Mouse (Mus musculus): ENCODE results near the gene Peak1. TPM values are rescaled to one million over a fixed set of nuclear protein-coding genes. Genes with fewer than 3 reads are reported as not detected.

Peak1 gene
- polyA plus RNA-seq, 1 experiment, result 13.0 TPM

- Histone ChIP-seq H3K4me1 (ENCODE audit: control insufficient read depth, insufficient read depth, insufficient read length, low read length) (peaks cover 7% of the 10 kb centered on the region), H3K27ac (ENCODE audit: insufficient read depth, low read depth, low read length) (peak overlapping the region; percentile 98), H3K4me3 (ENCODE audit: low read depth, low read length) (no peak overlapping the region), H3K36me3 (ENCODE audit: control insufficient read depth, insufficient read depth, low read length) (no peaks in the 10 kb centered on the region), H3K27me3 (ENCODE audit: control insufficient read depth, insufficient read depth, low read length) (no peaks in the 10 kb centered on the region)
- WGBS, result 10% methylated on average over 2 of the region's 2 CpGs
- no peak for TF ChIP-seq POLR2A (IDR thresholded peaks at IDR 0.05; ENCODE audit: low read depth, low read length)
Measured at GRCm38 (mm10) chr9:56159456-56159855, 258.4 kb downstream of the Peak1 start.

GRCm38 (mm10) chr9:56158077-56158476 lies 259.8 kb downstream of the Peak1 start:
- H3K4me3 ChIP-seq (ENCODE audit: low read depth, low read length), result no peak overlapping the region
- H3K36me3 ChIP-seq (ENCODE audit: control insufficient read depth, insufficient read depth, low read length), result no peaks in the 10 kb centered on the region
- peaks cover 7% of the 10 kb centered on the region for H3K4me1 ChIP-seq (ENCODE audit: control insufficient read depth, insufficient read depth, insufficient read length, low read length)
- peak overlapping the region; percentile 96 for H3K27ac ChIP-seq (ENCODE audit: insufficient read depth, low read depth, low read length)
- no peaks in the 10 kb centered on the region for H3K27me3 ChIP-seq (ENCODE audit: control insufficient read depth, insufficient read depth, low read length)
- WGBS, result 20% methylated on average over 2 of the region's 2 CpGs
- TF ChIP-seq CTCF (IDR thresholded peaks at IDR 0.05; ENCODE audit: extremely low read depth, insufficient read length, insufficient replicate concordance, low read depth, low read length), result no peak
- no peak for TF ChIP-seq POLR2A (IDR thresholded peaks at IDR 0.05; ENCODE audit: low read depth, low read length)

GRCm38 (mm10) chr9:56154572-56154971 lies 263.3 kb downstream of the Peak1 start:
- 96% methylated on average over 5 of the region's 5 CpGs for WGBS
- H3K36me3 ChIP-seq (ENCODE audit: control insufficient read depth, insufficient read depth, low read length), result no peaks in the 10 kb centered on the region
- peaks cover 10% of the 10 kb centered on the region for H3K4me1 ChIP-seq (ENCODE audit: control insufficient read depth, insufficient read depth, insufficient read length, low read length)
- no peak overlapping the region for H3K4me3 ChIP-seq (ENCODE audit: low read depth, low read length)
- no peak overlapping the region for H3K27ac ChIP-seq (ENCODE audit: insufficient read depth, low read depth, low read length)
- TF ChIP-seq CTCF (IDR thresholded peaks at IDR 0.05; ENCODE audit: extremely low read depth, insufficient read length, insufficient replicate concordance, low read depth, low read length) (no peak), POLR2A (IDR thresholded peaks at IDR 0.05; ENCODE audit: low read depth, low read length) (no peak)
- no peaks in the 10 kb centered on the region for H3K27me3 ChIP-seq (ENCODE audit: control insufficient read depth, insufficient read depth, low read length)

GRCm38 (mm10) chr9:56152482-56153007 lies 265.3 kb downstream of the Peak1 start:
- peak overlapping the region; percentile 61 for H3K27ac ChIP-seq (ENCODE audit: insufficient read depth, low read depth, low read length)
- no peaks in the 10 kb centered on the region for H3K36me3 ChIP-seq (ENCODE audit: control insufficient read depth, insufficient read depth, low read length)
- WGBS, result 65% methylated on average over 4 of the region's 4 CpGs
- peaks cover 7% of the 10 kb centered on the region for H3K4me1 ChIP-seq (ENCODE audit: control insufficient read depth, insufficient read depth, insufficient read length, low read length)
- H3K4me3 ChIP-seq (ENCODE audit: low read depth, low read length), result no peak overlapping the region
- TF ChIP-seq POLR2A (IDR thresholded peaks at IDR 0.05; ENCODE audit: low read depth, low read length) (no peak), CTCF (IDR thresholded peaks at IDR 0.05; ENCODE audit: extremely low read depth, insufficient read length, insufficient replicate concordance, low read depth, low read length) (no peak)
- H3K27me3 ChIP-seq (ENCODE audit: control insufficient read depth, insufficient read depth, low read length), result no peaks in the 10 kb centered on the region

GRCm38 (mm10) chr9:56151745-56152481 lies 266.0 kb downstream of the Peak1 start:
- TF ChIP-seq POLR2A (IDR thresholded peaks at IDR 0.05; ENCODE audit: low read depth, low read length) (no peak), CTCF (IDR thresholded peaks at IDR 0.05; ENCODE audit: extremely low read depth, insufficient read length, insufficient replicate concordance, low read depth, low read length) (no peak)
- H3K27me3 ChIP-seq (ENCODE audit: control insufficient read depth, insufficient read depth, low read length), result no peaks in the 10 kb centered on the region
- peak overlapping the region; percentile 31; the same call in 1 of the 2 replicates for H3K27ac ChIP-seq (ENCODE audit: insufficient read depth, low read depth, low read length)
- WGBS, result 69% methylated on average over 7 of the region's 7 CpGs
- H3K4me1 ChIP-seq (ENCODE audit: control insufficient read depth, insufficient read depth, insufficient read length, low read length), result peaks cover 6% of the 10 kb centered on the region
- no peak overlapping the region for H3K4me3 ChIP-seq (ENCODE audit: low read depth, low read length)
- H3K36me3 ChIP-seq (ENCODE audit: control insufficient read depth, insufficient read depth, low read length), result peaks cover 4% of the 10 kb centered on the region; the same call in 1 of the 2 replicates

Other genes with a start within 250 kb of the Peak1 start
- gene Hmg20a, start 542 bp upstream of the Peak1 start, polyA plus RNA-seq (2012; rRNA removed), result 5.7 and 11.0 TPM in 2 replicates

All from small intestine, adult 2 months (tissue).